Mouse (Mus musculus): ENCODE results near the gene Speer4e. TPM values are rescaled to one million over a fixed set of nuclear protein-coding genes. Genes with fewer than 3 reads are reported as not detected.
"Not testable (repeated sequence)": the region's sequence is repeated elsewhere in the genome, so short reads cannot be mapped to it uniquely, and the experiment has no call there.

The Speer4e gene
- polyA plus RNA-seq (2015; fragmentation: Nextera tagmentation; extraction: Ambion mirVana) = not detected in 2 replicates

DNA sequence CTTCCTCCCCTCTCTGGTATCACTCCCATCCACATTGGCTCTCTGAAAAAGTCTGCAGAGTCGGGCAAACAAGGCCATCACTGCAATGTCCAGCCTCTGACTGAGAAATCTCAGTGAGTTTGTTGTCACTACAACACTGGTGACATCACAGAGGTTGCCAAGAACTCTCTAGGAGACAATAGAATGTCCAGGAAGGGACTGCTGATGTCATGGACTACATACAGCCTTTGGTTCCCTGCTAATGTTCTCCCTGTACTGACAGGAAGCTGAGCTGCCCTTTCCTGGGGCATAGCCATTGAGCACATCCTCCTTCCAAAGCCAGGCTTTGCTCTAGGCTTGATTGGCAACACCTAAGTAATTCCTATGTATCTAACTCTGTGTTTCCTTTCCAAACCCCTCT, at the start of gene Speer4e:
Gene Speer4e (minus strand): TSS at position 101 of the 400 bp plus-strand sequence.
- H3K9me3 ChIP-seq; ATAC-seq (replicated peaks): not testable (repeated sequence)
- WGBS = 57% methylated on average over 1 of the region's 1 CpGs

DNA sequence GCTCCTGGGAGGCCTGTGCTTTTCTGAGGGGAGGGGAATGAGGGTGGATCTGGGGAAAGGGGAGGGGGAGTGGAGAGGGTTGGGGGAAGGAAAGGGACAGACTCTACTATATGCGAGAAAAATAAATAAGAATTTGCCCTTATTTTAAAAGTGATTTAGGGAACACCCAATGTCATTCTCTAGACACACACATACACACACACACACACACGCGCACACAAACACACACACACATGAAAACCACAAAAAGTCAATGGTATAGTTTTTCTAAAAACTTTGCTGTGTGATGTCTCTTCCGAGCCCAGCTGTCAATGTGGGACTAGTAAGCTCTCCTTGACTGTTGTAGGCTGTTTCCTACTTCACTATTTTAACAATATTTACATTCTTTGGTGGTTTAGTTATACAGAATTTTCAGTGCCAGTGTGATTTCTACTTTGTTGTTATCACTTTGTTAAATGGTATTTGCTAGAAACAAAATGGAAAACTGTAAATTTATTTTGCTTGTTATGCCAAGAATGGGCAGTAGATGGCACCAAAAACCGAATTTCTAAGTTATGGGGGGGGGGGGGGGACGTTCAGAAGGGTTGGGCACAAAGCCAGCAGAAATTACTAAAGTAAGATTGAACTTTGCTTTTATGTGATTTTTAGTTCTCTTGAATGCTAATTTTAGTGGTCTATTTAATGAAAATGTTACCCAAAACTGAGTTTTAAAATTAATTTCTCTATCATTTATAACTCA, 48.6 kb upstream of the Speer4e start:
- not testable (repeated sequence) for H3K27me3 ChIP-seq (replicated peaks); H3K4me3 ChIP-seq; H3K36me3 ChIP-seq (replicated peaks); H3K9ac ChIP-seq; H3K27ac ChIP-seq; ATAC-seq (replicated peaks); H3K4me1 ChIP-seq; H3K4me2 ChIP-seq
- peaks cover 14% of the 10 kb centered on the region for H3K9me3 ChIP-seq
- 41% methylated on average over 6 of the region's 6 CpGs for WGBS

More for the DNA sequence above, at the start of gene Speer4e:
- not testable (repeated sequence) for H3K36me3 ChIP-seq (replicated peaks); H3K4me1 ChIP-seq; H3K4me3 ChIP-seq; H3K9ac ChIP-seq; H3K27me3 ChIP-seq (replicated peaks); H3K4me2 ChIP-seq; H3K27ac ChIP-seq

DNA sequence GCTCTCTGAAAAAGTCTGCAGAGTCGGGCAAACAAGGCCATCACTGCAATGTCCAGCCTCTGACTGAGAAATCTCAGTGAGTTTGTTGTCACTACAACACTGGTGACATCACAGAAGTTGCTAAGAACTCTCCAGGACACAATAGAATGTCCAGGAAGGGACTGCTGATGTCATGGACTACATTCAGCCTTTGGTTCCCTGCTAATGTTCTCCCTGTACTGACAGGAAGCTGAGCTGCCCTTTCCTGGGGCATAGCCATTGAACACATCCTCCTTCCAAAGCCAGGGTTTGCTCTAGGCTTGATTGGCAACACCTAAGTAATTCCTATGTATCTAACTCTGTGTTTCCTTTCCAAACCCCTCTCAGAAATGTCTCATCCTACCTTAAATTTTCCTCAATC, 40.6 kb upstream of the Speer4e start, which contains the start of gene Gm10354:
Gene Gm10354 (minus strand): TSS at position 101 of the 400 bp plus-strand sequence.
- H3K4me1 ChIP-seq; ATAC-seq (replicated peaks); H3K27ac ChIP-seq; H3K27me3 ChIP-seq (replicated peaks); H3K4me3 ChIP-seq; H3K36me3 ChIP-seq (replicated peaks); H3K4me2 ChIP-seq; H3K9ac ChIP-seq: not testable (repeated sequence)
- H3K9me3 ChIP-seq = peaks cover 15% of the 10 kb centered on the region
- WGBS = 49% methylated on average over 1 of the region's 1 CpGs

DNA sequence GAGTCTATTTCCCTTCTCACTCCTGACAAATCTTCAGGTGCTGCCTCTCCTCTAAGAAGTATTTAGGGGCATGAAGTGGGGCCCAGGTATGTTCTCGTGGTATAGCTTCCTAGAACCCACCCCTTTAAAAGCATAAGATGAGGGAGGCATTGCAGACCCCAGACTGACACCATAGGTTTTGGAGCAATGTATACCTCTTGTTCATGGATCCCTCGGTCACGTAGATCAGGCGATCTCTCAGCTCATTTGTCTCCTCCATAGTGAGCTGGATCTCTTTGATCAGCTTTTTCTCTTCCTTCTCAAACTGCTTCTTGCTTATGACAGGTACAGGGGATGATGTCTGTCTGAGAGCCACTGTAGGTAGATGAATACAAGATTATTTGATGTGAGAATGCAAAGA, 39.1 kb upstream of the Speer4e start:
- not testable (repeated sequence) for H3K36me3 ChIP-seq (replicated peaks); H3K4me3 ChIP-seq; ATAC-seq (replicated peaks); H3K4me1 ChIP-seq; H3K27ac ChIP-seq; H3K27me3 ChIP-seq (replicated peaks); H3K4me2 ChIP-seq; H3K9ac ChIP-seq
- WGBS = 78% methylated on average over 4 of the region's 4 CpGs
- H3K9me3 ChIP-seq = peaks cover 23% of the 10 kb centered on the region

DNA sequence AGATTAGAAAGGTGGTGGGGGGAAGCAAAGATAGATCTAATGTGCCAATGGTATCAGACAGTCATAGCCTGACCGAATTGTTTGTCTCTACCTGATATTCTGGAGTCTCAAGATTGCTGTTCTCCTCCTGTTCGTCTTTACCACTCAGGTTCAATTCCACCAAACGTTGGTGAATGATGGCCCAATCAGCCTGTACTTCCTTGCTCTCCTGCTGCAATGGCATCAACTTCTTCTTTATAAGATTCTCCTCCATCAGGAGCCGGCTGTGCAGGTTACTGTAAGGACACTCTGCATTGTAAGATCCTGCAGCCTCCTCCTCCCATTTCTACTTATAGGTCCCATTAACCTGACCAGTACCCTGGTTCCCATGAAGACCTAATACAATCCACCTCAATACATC, 37.1 kb upstream of the Speer4e start:
- not testable (repeated sequence) for ATAC-seq (replicated peaks); H3K9ac ChIP-seq; H3K4me3 ChIP-seq; H3K27ac ChIP-seq; H3K4me1 ChIP-seq; H3K4me2 ChIP-seq; H3K27me3 ChIP-seq (replicated peaks); H3K36me3 ChIP-seq (replicated peaks)
- 66% methylated on average over 4 of the region's 4 CpGs for WGBS
- peaks cover 30% of the 10 kb centered on the region for H3K9me3 ChIP-seq

DNA sequence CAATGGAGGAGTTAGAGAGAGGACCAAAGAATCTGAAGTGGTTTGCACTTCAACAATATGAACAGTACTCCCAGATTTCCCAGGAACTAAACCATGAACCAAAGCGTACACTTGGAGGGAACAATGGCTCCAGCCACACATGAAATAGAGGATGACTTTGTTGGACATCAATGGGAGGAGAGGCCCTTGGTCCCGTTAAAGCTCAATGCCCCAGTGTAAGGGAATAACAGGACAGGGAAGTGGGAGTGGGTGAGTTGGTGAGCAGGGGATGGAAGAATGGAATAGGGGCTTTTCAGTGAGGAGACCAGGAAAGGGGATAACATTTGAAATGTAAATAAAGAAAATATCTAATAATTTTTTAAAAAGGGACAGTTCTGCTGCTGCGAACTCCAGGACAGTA, 34.6 kb upstream of the Speer4e start:
- H3K4me1 ChIP-seq; H3K9ac ChIP-seq; H3K4me2 ChIP-seq; H3K4me3 ChIP-seq; H3K27ac ChIP-seq; H3K27me3 ChIP-seq (replicated peaks); H3K36me3 ChIP-seq (replicated peaks); ATAC-seq (replicated peaks): not testable (repeated sequence)
- peaks cover 26% of the 10 kb centered on the region for H3K9me3 ChIP-seq
- WGBS = 78% methylated on average over 3 of the region's 3 CpGs

DNA sequence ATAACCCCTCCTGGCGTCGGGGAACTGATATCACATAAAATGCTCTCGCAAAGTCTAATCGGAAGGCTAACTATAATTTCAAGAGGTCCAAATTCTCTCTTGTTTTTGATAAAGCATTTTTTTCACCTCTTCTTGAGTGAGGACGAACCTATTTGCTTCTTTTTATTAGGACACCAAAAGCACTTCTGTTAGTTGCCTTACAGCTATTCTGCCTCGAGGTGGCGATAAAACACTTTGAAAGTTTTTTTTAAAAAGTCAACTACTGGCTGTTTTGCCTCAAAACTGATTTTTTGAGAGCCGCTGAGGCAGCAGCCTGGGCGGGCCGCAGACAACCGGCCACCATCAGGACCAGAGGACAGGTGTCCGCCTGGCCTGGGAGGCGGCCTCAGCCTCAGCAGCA, 25.6 kb upstream of the Speer4e start:
- H3K4me3 ChIP-seq; ATAC-seq (replicated peaks); H3K27ac ChIP-seq; H3K27me3 ChIP-seq (replicated peaks); H3K4me1 ChIP-seq; H3K9ac ChIP-seq; H3K4me2 ChIP-seq; H3K36me3 ChIP-seq (replicated peaks): not testable (repeated sequence)
- H3K9me3 ChIP-seq = peaks cover 22% of the 10 kb centered on the region
- 83% methylated on average over 13 of the region's 13 CpGs for WGBS

DNA sequence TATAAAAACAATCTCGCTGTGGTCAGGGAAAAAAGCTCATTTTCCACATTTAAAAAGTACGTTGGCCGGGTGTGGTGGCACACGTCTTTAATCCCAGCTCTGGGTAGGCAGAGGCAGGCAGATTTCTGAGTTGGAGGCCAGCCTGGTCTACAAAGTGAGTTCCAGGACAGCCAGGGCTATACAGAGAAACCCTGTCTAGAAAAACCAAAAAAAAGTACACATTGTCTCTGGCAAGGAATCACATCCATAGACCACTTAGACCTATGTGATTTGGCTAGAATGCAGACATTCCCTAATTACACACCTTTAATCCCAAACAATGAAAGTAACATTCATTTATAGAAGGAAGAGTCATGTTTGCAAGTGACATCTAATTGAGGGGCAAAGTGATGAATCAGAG, 23.3 kb upstream of the Speer4e start:
- not testable (repeated sequence) for H3K9ac ChIP-seq, H3K4me3 ChIP-seq

DNA sequence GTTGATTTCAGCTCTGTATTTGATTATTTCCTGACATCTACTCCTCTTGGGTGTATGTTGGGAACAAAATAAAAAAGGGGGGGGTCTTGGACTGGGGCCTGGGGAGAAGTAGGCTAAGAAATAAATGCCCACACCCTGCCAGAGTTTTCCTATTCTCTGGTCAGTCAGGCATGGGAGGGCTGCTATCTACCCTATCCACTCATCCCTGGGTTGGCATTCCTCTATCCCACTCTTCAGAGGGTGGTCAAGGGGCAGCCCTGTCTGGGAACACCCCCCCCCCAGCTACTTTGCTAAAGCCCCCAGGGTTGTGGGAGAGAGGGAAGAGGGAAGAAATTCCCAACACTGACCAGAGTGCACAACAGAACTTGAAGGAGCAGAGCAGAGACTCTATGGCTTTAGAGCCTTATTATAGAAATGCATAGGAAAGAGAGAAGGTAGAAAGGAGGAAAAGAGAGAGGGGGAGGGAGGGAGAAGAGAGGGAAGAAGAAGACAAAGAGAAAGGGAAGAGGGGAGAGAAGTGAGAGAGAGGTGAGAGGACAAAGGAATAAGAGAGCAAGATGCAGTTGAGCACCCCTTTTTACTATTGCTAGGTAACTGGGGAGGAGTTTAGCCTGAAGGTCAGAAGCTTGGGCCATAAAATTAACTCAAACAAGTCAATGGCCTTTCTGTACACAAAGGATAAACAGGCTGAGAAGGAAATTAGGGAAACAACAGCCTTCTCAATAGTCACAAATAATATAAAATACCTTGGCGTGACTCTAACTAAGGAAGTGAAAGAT, 17.9 kb upstream of the Speer4e start:
- not testable (repeated sequence) for H3K4me1 ChIP-seq; H3K36me3 ChIP-seq (replicated peaks); H3K4me3 ChIP-seq; ATAC-seq (replicated peaks); H3K9ac ChIP-seq; H3K27me3 ChIP-seq (replicated peaks); H3K4me2 ChIP-seq; H3K27ac ChIP-seq
- 94% methylated on average over 1 of the region's 1 CpGs for WGBS
- peaks cover 30% of the 10 kb centered on the region for H3K9me3 ChIP-seq

More for the DNA sequence above, 23.3 kb upstream of the Speer4e start:
- not testable (repeated sequence) for H3K27ac ChIP-seq; H3K27me3 ChIP-seq (replicated peaks); H3K4me1 ChIP-seq; H3K36me3 ChIP-seq (replicated peaks); H3K4me2 ChIP-seq; ATAC-seq (replicated peaks)
- WGBS = 77% methylated on average over 4 of the region's 4 CpGs
- peaks cover 26% of the 10 kb centered on the region for H3K9me3 ChIP-seq

DNA sequence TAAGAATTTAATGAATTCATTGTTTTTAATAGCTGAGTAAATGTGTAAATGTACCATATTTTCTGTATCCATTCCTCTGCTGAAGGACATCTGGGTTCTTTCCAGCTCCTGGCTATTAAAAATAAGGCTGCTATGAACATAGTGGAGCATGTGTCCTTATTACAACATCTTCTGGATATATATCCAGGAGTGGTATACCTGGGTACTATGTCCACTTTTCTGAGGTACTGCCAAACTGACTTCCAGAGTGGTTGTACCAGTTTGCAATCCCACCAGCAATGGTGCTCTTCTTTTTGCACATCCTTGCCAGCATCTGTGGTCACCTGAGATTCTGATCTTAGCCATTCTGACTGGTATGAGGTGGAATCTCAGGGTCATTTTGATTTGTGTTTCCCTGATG, 15.4 kb upstream of the Speer4e start:
- not testable (repeated sequence) for H3K9ac ChIP-seq; H3K4me3 ChIP-seq; H3K36me3 ChIP-seq (replicated peaks); H3K27ac ChIP-seq; H3K27me3 ChIP-seq (replicated peaks); ATAC-seq (replicated peaks); H3K4me2 ChIP-seq; H3K4me1 ChIP-seq
- H3K9me3 ChIP-seq = peaks cover 26% of the 10 kb centered on the region

DNA sequence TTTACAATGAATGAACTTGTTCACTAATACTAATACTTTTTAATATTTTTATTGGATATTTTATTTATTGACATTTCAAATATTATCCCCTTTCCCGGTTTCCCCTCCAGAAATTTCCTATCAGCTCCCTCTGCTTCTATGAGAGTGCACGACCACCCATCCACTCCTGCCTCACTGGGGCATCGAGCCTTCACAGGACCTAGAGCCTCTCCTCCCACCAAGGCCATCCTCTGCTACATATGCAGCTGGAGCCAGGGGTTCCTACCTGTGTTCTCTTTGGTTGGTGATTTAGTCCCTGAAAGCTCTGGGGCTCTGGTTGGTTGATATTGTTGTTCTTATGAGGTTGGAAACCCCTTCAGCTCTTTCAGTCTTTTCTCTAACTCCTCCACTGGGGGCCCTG, 14.5 kb upstream of the Speer4e start:
- not testable (repeated sequence) for H3K27ac ChIP-seq; H3K4me2 ChIP-seq; ATAC-seq (replicated peaks); H3K36me3 ChIP-seq (replicated peaks); H3K4me3 ChIP-seq; H3K9ac ChIP-seq; H3K4me1 ChIP-seq; H3K27me3 ChIP-seq (replicated peaks)
- peaks cover 25% of the 10 kb centered on the region for H3K9me3 ChIP-seq
- WGBS = 72% methylated on average over 3 of the region's 3 CpGs

DNA sequence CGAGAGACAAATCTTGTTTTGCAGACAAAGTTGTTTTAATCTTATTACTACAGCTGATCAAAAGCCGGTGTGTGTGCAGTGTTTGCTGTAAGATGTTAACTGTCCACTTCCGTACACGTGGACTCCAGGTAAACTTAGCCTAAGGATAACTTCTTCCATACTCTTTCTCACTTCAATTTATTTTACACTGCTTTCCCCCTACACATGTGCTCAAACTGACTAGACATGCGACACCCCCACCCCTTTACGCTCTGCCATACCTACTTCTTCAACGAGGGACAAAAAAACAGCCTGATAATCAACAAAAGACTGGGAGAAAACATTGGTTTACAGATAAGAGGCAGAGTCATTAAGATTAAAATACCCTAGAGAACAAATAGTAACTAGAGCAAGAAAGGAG, 13.6 kb upstream of the Speer4e start:
- ATAC-seq (replicated peaks) = 0 out of 2 replicates have a peak, but pooled peaks have one; percentile 58
- H3K9ac ChIP-seq; H3K36me3 ChIP-seq (replicated peaks); H3K27ac ChIP-seq; H3K27me3 ChIP-seq (replicated peaks); H3K4me3 ChIP-seq; H3K4me1 ChIP-seq; H3K4me2 ChIP-seq: not testable (repeated sequence)
- peaks cover 26% of the 10 kb centered on the region for H3K9me3 ChIP-seq
- 69% methylated on average over 7 of the region's 7 CpGs for WGBS

Measured in midbrain, embryonic 15.5 days (tissue).